Mouse (Mus musculus) thymus, postnatal 0 days (tissue): ENCODE results near the gene Hs3st2. TPM values are rescaled to one million over a fixed set of nuclear protein-coding genes. Genes with fewer than 3 reads are reported as not detected.

Source experiments
- DNase-seq: peaks from one replicate; pipeline ENCODE4 v3.0.0-alpha.2; 2015; ENCODE audit warnings: low spot score
- polyA plus RNA-seq: library from polyadenylated mRNA; unstranded; fragments of >200 nt; fragmentation: Nextera tagmentation; extraction: Ambion mirVana; gene quantifications from 2 replicates; pipeline ENCODE4 v1.2.1, GENCODE M21; 2015

Hs3st2 gene
- polyA plus RNA-seq, 1 experiment from 2014 or later, result not detected

DNA sequence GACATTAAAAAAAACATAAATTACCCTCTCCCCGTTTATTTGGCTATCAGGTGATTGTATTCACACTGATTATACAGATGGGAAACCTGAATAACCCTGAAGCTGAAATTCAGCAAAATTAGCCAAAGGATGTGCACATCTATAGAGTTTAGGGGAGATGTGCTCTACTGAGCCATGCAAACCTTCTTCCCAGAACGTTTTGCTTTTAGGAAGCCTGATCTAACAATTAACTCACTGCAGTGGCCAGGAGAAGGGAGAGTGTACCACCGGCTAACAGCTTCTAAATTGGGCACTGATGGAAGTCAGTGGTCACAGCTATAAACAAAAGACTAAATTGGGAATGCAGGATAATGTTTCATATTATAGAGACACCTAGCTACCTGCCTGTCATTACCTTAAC lies 66.4 kb downstream of the Hs3st2 start:
- DNase-seq, result no peak

DNA sequence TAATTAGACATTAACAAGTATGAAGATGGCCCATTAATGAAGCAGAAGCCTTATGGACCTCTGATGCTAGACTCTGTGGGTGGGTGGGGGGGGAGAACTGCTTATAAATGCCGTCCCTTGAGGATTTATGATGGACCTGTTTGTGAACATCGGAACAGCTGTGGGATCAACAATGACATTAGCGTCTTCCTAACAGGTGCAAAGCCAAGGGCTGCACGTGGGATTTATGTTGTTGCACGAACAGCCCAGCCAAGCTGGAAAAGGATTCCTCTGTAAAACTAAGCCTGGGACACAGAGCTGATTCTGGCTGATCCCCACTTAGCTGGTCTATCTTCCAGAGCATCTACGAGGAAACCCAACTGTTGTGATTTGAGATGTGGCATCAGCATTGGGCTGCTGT lies 69.0 kb downstream of the Hs3st2 start:
- no peak for DNase-seq

DNA sequence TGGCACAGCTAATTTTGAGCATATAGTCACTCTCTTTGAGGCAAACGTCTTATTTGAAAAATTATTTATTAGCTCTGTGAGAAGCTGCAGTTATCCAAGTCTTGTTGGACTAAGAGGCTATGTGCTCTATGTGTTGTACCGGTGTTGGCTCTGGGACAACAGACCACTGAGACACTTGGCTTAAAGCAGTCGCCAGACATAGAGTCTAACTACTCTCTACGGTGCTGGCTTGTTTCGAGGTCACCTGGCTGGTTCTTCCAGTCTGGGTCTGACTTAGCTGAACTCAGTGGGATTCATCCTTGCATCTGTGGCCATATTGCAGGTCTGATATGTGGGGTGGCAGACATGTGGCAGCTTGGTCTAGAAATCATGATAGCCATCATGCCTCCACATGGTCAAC lies 72.8 kb downstream of the Hs3st2 start:
- DNase-seq, result no peak

DNA sequence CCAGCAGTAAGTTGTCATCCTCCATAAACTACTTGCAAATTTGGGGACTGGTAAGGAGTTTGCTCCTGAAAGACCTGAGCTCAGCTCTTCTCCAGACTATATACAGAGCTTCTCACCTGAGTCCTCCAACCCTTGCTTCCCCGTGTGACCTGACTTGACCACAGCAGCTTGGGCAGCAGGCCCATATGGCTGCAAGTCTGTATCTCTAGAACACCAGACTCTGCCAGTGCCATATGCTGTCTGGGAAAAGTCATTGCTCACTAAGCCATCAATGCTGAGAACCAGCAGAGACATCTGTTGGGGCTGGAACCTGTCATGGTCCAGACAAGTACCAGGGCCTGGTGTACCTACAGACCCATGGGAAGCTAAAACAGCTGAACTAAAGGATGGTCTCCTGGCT lies 73.5 kb downstream of the Hs3st2 start:
- DNase-seq, result no peak

DNA sequence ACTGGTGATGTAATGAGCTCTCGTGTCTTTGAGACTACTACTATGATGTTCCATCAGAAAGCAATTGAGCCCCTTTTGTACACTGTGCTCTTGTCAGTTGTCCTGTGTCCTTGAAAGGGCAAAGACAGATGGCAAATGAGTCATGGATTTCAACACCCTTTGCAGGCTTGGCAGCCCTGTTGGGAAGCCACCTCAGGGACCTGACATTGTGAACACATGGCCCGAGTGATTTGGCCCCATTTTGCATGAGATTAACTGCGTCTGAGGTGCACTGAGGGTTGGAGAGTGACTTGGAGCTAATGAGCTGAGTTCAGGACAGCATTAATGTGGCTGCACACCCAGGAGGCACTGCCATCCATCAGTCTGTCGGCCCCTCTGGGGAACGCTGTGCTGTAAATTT lies 74.7 kb downstream of the Hs3st2 start:
- no peak for DNase-seq

DNA sequence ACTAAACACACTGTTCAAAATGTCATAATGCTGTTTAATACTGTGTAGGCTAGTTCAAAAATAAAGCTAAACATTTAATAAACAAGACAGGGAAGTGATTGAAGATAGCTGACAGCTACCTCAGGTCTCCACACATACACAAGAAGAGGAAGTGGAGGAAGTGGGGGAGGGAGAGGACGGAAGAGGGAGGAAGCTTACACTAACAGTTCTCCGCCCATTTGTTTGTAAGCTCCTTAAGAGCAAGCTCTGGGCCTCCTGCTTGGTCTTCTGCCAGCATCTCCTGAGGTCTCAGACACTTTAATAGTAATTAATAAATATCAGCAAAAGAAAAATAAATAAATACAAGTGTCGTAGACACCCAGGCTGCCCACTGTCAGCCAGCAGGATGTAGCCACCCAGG lies 77.8 kb downstream of the Hs3st2 start:
- no peak for DNase-seq

DNA sequence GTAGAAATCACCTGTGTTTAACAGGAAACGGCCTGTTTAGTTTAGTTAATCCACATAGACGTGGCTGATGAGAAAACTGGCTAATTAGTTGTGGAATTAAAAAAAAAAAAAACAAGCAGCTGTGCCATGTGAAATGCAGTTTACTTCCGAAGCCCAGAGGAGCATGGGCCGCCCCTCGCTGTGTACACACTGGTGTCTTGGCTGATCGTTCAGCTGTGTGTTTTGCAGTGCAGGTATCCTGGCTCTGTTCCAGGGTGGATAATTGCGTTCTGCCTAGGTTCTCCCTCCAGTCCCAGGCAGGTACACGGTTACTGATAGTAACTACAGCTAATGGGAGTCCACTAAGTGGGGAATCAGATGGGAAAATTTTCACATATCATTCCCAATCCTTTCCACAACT lies 86.6 kb downstream of the Hs3st2 start:
- DNase-seq, result no peak

DNA sequence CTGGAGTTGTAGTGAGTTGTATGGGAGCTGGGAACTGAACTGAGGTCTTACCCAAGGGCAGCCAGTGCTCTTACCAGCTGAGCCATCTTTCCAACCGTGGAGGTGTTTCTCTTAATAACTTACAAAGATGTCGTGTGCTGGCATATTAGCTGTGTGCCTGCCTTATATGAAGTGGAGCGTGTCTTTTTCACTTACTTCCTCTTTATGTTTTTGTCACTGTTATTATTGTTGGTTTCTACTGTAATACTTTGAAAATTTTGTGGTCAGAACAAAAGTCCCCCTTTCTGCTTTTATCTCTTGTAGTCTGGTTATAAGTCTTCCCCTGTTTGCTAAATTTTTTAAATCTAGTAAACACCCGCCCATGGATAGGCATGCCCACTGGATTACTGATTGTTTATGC lies 88.4 kb downstream of the Hs3st2 start:
- no peak for DNase-seq

DNA sequence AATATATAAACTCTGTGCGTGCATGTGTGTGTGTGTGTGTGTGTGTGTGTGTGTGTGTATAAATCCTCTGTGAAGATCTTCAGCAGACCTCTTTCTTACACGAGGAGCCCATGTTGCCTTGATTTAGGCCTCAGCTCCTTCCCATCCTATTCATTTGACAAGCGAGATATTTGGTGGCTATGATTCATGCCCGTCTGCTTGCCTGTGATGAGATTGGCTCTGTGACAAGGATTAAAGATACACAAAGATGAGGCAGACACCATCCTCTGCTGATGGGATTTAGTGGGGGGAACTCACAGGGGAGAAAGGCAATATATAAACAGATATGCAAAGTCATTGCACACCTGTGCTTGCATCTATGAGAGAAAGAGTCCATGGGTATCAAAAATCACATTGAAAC lies 92.9 kb downstream of the Hs3st2 start:
- DNase-seq, result no peak

DNA sequence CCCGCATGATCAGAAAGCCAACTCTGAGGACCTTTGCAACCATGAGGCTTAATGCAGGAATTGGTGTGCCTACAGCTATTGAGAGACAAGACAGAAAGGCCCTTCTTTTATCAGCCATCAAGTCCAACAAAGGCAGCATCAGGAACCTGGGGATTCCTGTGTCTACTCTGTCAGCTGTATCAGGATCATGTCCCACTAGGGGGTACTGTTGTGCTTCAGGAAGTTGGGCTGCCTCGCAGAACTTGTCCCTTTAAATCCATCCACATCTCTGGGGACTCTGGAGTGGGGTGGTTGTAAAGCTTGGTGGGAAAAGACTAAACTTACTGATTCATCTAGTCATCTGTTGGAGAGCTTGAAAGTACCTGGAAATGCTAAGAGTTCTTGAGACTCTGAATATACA lies 93.6 kb downstream of the Hs3st2 start:
- DNase-seq, result no peak

DNA sequence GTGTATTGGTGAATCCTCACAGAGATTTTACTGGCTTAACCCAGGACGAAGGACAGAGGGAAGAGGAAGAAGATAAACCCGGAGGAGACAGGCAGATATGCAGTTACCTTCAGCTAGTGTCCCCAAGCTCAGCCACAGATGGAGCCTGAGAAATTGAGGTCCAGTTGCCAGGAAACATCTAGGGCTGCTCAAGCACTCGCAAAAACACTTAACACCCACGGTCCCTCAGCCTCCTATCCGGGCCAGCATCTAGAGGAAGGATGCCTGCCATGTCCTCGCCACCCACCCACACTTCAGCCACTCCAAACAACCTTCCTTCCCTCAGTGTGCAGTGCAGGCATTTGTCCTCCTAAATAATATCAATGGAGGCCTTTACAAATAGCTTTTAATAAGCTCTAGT lies 95.6 kb downstream of the Hs3st2 start:
- DNase-seq, result no peak

DNA sequence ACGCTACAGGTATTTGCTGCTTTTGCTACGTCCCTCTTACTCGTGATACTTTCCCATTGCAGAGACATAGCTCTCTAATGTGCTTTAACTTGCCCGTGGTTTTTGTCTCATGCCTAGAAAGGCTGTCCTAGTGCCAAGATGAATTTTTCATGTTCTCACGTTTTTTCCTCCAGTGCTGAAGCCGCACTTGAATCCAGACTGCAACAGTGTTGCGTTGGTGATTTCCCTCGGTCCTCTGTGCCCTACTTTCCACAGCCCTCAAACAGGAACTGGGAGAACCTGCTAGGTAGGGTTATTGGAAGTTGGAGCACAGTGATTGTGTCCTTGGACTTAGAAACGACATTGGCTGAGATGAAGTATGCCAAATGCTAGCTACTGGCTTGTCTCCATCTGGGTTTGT lies 97.7 kb downstream of the Hs3st2 start:
- DNase-seq, result no peak

DNA sequence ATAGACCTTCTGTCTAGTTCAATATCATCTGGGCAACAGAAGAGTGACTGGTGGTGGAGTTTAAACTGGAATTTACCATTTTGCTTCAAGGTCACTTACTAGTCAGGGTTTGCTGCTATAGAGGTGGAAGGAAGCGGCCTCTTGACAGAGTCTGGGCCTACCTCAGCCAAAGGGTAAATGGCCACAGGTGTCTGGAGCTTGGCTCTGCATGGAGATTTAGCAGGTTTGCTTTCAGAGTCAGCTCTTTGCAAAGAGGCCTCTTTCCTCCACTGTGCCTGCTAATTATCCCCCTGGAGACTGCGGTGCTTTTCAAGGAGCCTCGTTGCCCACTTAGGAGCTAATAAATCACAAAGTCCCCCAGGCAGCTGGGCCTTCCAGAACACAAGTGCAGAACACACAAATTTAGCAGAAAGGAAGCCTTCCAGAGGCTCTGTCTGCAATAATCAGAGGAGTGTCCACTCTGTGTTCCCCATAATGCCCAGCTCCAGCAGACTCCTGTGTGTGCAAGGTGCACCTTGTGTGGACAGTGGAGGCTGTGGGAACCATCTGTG lies 99.9 kb downstream of the Hs3st2 start:
- DNase-seq, result no peak

DNA sequence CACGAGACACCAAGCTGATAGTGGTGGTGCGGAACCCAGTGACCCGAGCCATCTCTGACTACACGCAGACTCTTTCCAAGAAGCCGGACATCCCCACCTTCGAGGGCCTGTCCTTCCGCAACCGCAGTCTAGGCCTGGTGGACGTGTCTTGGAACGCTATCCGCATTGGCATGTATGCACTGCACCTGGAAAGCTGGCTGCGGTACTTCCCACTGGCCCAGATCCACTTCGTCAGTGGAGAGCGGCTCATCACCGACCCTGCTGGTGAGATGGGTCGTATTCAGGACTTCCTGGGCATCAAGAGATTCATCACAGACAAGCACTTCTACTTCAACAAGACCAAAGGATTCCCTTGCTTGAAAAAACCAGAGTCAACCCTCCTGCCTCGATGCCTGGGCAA lies 108.9 kb downstream of the Hs3st2 start:
- DNase-seq, result no peak

DNA sequence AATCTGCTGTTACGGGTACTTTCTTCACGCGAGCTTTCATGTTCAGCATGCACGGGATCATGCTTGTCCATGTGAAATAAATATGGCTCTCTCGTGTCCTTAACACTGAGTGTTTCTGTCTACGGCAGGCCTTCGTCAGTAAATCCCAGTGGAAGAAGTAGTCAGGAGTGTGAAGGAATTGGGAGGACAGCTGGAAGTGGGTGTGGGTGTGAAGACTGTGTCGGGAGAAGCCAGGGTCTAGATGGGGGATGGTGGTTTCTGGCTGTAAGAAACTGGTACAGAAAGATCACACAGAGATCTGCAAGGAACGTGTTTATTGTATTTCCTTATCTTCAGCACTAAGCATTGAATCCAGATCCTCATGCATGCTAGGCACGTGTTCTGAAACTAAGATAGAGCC lies 110.0 kb downstream of the Hs3st2 start:
- no peak for DNase-seq

DNA sequence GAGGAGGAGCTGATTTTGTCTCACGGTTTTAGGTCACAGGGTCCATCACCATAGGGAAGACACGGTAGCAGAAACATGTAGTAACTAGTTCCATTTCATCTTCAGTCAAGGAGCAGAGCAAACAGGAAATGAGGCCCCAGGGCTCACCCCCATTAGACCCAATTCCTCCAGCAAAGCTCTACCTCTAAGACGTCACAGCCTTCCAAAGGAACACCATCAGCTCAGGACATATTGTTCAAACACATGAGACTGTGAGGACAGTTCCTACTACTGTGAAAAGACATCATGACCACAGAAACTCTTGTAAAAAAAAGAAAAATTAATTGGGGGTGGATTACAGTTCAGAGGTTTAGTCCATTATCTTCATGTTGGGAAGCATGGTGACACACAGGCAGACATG lies 125.1 kb downstream of the Hs3st2 start:
- no peak for DNase-seq

DNA sequence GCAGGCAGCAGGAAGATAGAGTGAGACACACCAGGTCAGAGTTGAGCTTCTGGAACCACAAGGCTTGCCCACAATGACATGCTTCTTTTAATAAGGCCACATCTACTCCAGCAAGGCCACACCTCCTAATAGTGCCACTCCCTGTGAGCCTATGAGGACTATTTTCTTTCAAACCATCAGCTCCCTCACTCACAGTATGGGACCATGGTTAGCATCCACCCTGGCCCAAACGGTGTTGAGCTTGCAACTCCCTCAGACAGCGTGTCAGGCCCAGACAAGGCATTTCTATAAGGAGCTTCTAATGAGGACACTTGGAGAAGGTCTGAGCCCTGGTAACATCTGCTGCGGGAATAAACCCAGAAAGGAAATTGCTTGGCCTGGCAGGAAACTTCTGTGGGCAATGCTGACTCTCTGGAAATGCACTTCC lies 125.5 kb downstream of the Hs3st2 start:
- no peak for DNase-seq

DNA sequence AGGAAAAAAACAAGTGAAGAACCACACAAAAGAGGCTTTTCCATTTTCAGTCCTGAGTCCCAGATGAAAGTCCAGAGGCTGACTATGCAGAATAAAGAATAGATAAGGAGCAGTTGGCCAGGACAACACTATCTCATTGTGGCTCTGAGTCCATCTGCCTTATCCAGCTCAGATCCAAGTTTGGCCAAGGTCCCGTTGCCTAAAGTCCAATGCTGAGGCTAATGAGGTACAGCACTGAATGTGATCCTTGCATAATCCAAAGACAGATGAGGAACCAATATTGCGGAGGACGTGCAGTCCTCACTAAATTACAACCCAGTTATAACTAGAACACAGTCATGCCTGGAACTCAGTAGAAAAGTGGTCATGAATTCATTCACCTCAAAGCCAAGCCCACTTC lies 130.5 kb downstream of the Hs3st2 start:
- no peak for DNase-seq

DNA sequence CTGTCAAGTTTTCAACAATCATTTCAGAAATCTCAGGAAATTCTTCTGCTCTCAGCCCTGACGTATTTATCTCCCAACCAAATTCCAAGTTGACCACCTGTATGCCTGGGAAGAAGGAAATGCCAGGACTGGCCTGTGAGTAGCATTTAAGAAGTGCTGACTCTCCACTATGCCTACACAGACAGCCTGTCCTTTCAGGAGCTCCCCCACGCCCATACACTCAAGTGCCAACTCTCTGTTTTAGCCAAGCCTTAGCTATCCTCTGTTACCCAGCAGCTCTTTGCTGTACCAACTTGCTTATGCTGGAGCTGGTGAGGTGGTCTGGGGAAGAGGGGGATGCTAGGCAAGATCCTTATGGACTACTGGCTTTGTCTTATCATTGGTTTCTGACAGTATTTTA lies 137.4 kb downstream of the Hs3st2 start:
- DNase-seq, result no peak

DNA sequence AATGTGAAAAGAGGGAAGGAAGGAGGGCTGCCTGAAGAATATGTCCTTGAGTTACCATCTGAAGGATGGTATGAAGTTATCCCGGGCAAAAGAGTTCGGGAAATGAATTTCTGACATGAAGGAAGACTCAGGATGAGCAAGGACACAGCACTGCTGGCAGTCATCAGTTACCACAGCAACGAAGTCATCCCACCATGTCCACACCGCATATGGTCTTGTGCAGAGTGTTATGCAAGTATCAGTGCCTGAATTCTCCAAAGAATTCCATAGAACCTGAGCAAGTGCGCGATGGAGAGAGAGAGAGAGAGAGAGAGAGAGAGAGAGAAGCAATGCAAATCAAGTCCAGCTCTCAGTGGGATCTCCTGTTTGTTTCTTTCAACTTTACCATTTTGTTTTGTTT lies 142.0 kb downstream of the Hs3st2 start:
- DNase-seq, result no peak

DNA sequence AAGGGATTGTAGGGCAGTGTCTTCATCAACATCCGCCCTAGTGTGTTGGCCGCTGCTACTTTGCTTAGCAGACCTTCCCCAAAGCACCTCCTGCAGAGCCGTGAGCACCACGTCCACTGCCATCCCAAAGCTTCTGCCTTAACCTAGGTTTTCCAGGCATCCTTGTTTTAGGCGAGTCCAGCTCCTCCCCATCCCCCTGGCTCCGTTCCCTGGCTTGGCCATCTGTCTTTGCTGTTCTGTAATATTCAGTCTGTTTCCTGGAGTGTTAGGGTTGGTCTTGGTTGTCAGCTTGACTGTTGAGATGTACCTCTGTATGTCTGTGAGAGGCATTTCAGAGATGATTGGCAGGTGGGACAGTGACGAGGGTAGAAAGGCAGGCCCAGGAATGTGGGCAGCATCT lies 142.7 kb downstream of the Hs3st2 start:
- DNase-seq, result no peak

DNA sequence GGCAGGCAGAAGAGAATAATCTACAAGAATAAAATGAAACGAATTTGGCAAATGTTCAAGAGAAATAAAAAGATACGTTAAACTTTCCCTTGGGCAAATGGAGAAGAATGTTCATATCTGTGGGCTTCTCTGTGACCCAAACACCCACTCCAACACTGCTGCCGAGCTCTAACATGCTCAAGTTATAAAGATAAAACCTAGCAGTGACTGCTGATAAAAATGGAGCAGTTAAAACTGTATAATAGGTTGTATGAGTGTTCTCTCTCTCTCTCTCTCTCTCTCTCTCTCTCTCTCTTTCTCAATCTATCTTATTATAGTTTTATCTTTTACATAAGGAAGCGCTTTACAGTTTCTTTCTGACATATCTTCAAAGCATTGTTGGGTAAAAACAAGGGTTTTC lies 144.3 kb downstream of the Hs3st2 start:
- DNase-seq, result no peak

DNA sequence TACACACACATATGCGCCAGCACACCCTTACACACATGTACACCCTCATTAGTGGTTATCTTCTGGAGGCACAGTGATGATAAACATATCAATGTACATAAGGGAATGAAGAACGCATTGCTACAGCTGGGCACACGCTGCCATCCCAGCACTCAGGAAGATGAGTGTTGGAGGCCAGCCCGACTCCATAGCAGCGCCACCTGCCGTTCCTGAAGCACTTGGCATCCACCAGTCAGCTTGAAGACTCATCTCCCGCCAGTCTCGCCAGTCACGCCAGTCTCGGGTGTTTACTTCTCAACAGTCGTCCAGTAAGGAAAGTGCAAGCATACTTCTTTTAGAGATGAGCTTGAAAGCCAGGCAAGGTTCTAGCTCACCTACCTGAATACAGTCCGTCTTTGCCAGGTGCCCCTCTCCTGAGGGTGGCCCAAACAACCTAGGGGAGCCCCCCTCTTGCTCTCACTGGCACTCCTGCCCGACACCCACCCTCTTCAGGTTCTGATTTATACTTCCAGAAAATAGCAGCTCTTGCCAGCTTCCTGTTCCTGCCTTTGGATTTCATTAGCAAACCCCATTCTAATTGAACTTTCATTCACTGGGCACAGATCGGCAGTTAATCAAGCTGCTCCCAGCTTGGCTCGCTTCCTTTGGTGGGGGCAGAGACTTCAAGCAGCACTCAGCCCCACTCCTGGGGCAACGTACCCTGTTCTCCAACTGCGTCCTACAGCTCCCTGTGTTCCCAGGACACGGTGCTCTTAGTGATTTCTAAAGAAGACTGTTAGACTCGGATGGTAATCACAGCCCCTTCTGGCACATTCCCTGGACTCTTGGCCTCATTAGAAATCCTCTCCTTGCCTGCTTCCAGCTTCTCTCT lies 148.0 kb downstream of the Hs3st2 start:
- DNase-seq, result no peak
